Mouse (Mus musculus) urinary bladder, postnatal 25 days (tissue): ENCODE results near the gene Mavs.
A peak's percentile ranks its signal among the peaks of the same experiment; 100 is the strongest.

ENCODE experiments used
- DNase-seq: peaks from one replicate; pipeline ENCODE4 v3.0.0; 2022; ENCODE audit warnings: low spot score

Gene Mavs

GRCm38 (mm10) chr2:131261481-131262212 lies 27.8 kb downstream of the Mavs start:
- no peak for DNase-seq

- peak; percentile 90 for DNase-seq
Observed at GRCm38 (mm10) chr2:131262213-131262672, 28.4 kb downstream of the Mavs start, which contains the start of gene Pank2. Pank2 (plus strand) TSS chr2:131262495.

- no peak for DNase-seq
Observed at GRCm38 (mm10) chr2:131262680-131263670, 29.1 kb downstream of the Mavs start.

GRCm38 (mm10) chr2:131264027-131264426 lies 30.2 kb downstream of the Mavs start:
- no peak for DNase-seq

- no peak for DNase-seq
Observed at GRCm38 (mm10) chr2:131265056-131265455, 31.2 kb downstream of the Mavs start.

- no peak for DNase-seq
Observed at GRCm38 (mm10) chr2:131275493-131275892, 41.6 kb downstream of the Mavs start.

GRCm38 (mm10) chr2:131276722-131277121 lies 42.9 kb downstream of the Mavs start:
- DNase-seq = no peak

- DNase-seq = no peak
Observed at GRCm38 (mm10) chr2:131281596-131281995, 47.7 kb downstream of the Mavs start.

GRCm38 (mm10) chr2:131286276-131286675 lies 52.4 kb downstream of the Mavs start:
- DNase-seq = no peak

- no peak for DNase-seq
Observed at GRCm38 (mm10) chr2:131290669-131291068, 56.8 kb downstream of the Mavs start.

GRCm38 (mm10) chr2:131296746-131297261 lies 62.9 kb downstream of the Mavs start:
- DNase-seq = no peak
